Mouse (Mus musculus) heart, embryonic 12.5 days (tissue): ENCODE data around the gene Pip5k1b. TPM values are rescaled to one million over a fixed set of nuclear protein-coding genes. Genes with fewer than 3 reads are reported as not detected.
A peak's percentile ranks its signal among the peaks of the same experiment; 100 is the strongest.

Source experiments
- ATAC-seq: fragments of 200-750 bp; cut with Nextera tagmentation; 2 replicates; pipeline ENCODE4 v1.8.0; 2017; ENCODE audit warnings: moderate TSS enrichment, moderate library complexity; ENCODE audit not compliant: insufficient number of reproducible peaks, low FRiP score
- H3K27ac ChIP-seq: fragments of 300-500 bp; sonication (generic); 2 replicates; pipeline ENCODE4 v1.5.1; 2016; ENCODE audit warnings: mild to moderate bottlenecking, moderate library complexity; ENCODE audit not compliant: poor library complexity, severe bottlenecking
- H3K27me3 ChIP-seq: fragments of 300-500 bp; sonication (generic); replicated peaks from 2 replicates; pipeline ENCODE4 v1.6.1; 2016; ENCODE audit warnings: mild to moderate bottlenecking, moderate library complexity
- H3K36me3 ChIP-seq: fragments of 300-500 bp; sonication (generic); 2 replicates; pipeline ENCODE4 v1.6.1; 2016; ENCODE audit warnings: mild to moderate bottlenecking, moderate library complexity
- H3K4me1 ChIP-seq: fragments of 300-500 bp; sonication (generic); replicated peaks from 2 replicates; pipeline ENCODE4 v1.6.1; 2016; ENCODE audit warnings: mild to moderate bottlenecking
- H3K4me2 ChIP-seq: fragments of 300-500 bp; sonication (generic); 2 replicates; pipeline ENCODE4 v1.6.1; 2016; ENCODE audit warnings: mild to moderate bottlenecking, moderate library complexity
- H3K4me3 ChIP-seq: fragments of 300-500 bp; sonication (generic); 2 replicates; pipeline ENCODE4 v1.5.1; 2016; ENCODE audit warnings: mild to moderate bottlenecking
- H3K9ac ChIP-seq: fragments of 300-500 bp; sonication (generic); 2 replicates; pipeline ENCODE4 v1.6.1; 2016; ENCODE audit warnings: mild to moderate bottlenecking, moderate library complexity
- H3K9me3 ChIP-seq: fragments of 300-500 bp; sonication (generic); replicated peaks from 2 replicates; pipeline ENCODE4 v1.6.1; 2016; ENCODE audit warnings: mild to moderate bottlenecking, moderate library complexity
- WGBS: fragments of 180-500 bp; shearing (Covaris S2); methylation state at CpG from one replicate; pipeline ENCODE4 v1.1.7; 2016; 5-methylcytosine and 5-hydroxymethylcytosine counted together
- polyA plus RNA-seq: library from polyadenylated mRNA; unstranded; fragments of >200 nt; fragmentation: Nextera tagmentation; extraction: Ambion mirVana; gene quantifications from 2 replicates; pipeline ENCODE4 v1.2.1, GENCODE M21; 2016

Gene Pip5k1b
- polyA plus RNA-seq, 1 experiment from 2014 or later = 9.4 TPM

DNA sequence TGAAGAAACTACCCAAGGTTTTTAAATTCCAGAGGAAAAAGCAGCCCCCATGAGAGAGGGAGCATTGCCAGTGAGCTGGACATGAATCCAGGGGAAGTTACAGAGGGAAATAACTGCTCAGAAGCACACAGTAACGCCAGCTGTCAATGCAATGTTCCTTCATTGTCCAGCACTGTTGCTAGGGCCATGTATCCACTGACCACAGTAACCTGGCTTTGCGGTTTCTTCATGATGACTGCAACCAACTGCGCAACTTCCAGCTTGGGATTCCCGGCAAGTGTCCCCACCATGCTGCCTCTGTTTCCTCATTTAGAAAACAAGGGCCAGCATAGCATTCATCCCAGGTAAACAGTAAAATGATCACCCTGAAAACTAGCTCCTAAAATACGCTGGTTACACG, 84.1 kb downstream of the Pip5k1b start:
- Histone ChIP-seq H3K9ac (no peak overlapping the region), H3K4me1 (peaks cover 44% of the 10 kb centered on the region), H3K27ac (no peak overlapping the region), H3K27me3 (no peaks in the 10 kb centered on the region), H3K4me3 (no peak overlapping the region), H3K4me2 (no peak overlapping the region), H3K36me3 (peaks cover 8% of the 10 kb centered on the region), H3K9me3 (no peaks in the 10 kb centered on the region)
- ATAC-seq = no peak
- WGBS = 90% methylated on average over 6 of the region's 6 CpGs

GRCm38 (mm10) chr19:24469216-24469615, 86.5 kb downstream of the Pip5k1b start:
- ATAC-seq = no peak
- peak overlapping the region; percentile 70 for H3K27ac ChIP-seq

GRCm38 (mm10) chr19:24468616-24469015, 87.1 kb downstream of the Pip5k1b start:
- Histone ChIP-seq H3K27ac (peak overlapping the region; percentile 70; the same call in 1 of the 2 replicates), H3K27me3 (no peaks in the 10 kb centered on the region), H3K9ac (no peak overlapping the region), H3K4me2 (no peak overlapping the region), H3K36me3 (peaks cover 7% of the 10 kb centered on the region), H3K4me3 (no peak overlapping the region), H3K9me3 (0 out of 2 replicates have a peak, but pooled peaks cover 3% of the 10 kb centered on the region), H3K4me1 (peaks cover 30% of the 10 kb centered on the region)
- ATAC-seq = no peak
- WGBS = 59% methylated on average over 3 of the region's 3 CpGs

More at GRCm38 (mm10) chr19:24469216-24469615, 86.5 kb downstream of the Pip5k1b start:
- H3K4me1 ChIP-seq = peaks cover 33% of the 10 kb centered on the region
- peak overlapping the region; percentile 41 for H3K4me2 ChIP-seq
- WGBS = 43% methylated on average over 4 of the region's 4 CpGs
- H3K27me3 ChIP-seq = no peaks in the 10 kb centered on the region
- peak overlapping the region; percentile 51; the same call in 1 of the 2 replicates for H3K9ac ChIP-seq
- H3K9me3 ChIP-seq = no peaks in the 10 kb centered on the region
- H3K4me3 ChIP-seq = no peak overlapping the region
- peaks cover 8% of the 10 kb centered on the region for H3K36me3 ChIP-seq

GRCm38 (mm10) chr19:24463011-24463410, 92.7 kb downstream of the Pip5k1b start:
- H3K4me2 ChIP-seq = no peak overlapping the region
- no peak overlapping the region for H3K4me3 ChIP-seq
- H3K27me3 ChIP-seq = no peaks in the 10 kb centered on the region
- 0 out of 2 replicates have a peak, but pooled peaks cover 3% of the 10 kb centered on the region for H3K9me3 ChIP-seq
- H3K4me1 ChIP-seq = peaks cover 11% of the 10 kb centered on the region
- WGBS = 71% methylated on average over 3 of the region's 3 CpGs
- H3K9ac ChIP-seq = no peak overlapping the region
- H3K27ac ChIP-seq = no peak overlapping the region
- no peak for ATAC-seq
- no peaks in the 10 kb centered on the region for H3K36me3 ChIP-seq

DNA sequence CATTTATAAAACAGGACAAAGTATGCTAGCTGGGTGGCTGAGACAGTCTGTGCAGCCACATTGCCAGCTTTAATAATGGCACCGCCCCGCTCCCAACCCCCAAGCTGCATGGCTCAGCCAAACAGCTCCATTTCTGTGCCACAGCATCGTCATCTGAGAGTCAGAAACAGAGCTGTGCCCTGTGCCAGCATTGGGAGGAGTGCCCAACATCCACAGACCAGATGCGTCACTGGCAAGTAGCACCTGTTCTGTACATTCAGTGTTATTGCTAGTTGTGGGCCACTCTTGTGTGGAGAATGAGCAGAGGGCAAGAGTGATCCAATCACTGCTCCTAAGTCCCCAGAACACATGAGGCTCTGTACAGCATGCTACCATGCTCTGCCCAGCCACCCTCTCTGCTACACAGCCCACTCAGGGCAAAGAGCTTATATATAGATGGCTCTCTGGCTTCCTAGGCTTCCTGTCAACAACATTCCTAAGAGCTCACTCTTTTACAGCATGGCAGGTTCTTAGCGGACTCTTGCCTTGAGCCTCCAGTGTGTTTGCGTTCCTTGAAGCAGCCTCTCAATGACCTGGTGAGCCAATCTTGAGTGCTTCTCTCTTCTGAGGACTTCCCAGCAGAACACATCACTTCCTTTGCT, 99.0 kb downstream of the Pip5k1b start:
- H3K36me3 ChIP-seq = no peaks in the 10 kb centered on the region
- no peaks in the 10 kb centered on the region for H3K9me3 ChIP-seq
- H3K4me2 ChIP-seq = no peak overlapping the region
- 75% methylated on average over 6 of the region's 6 CpGs for WGBS
- H3K9ac ChIP-seq = no peak overlapping the region
- H3K27me3 ChIP-seq = no peaks in the 10 kb centered on the region
- H3K27ac ChIP-seq = peak overlapping the region; percentile 35
- peaks cover 48% of the 10 kb centered on the region for H3K4me1 ChIP-seq
- no peak for ATAC-seq
- H3K4me3 ChIP-seq = no peak overlapping the region

GRCm38 (mm10) chr19:24455249-24455960, 100.3 kb downstream of the Pip5k1b start:
- Histone ChIP-seq H3K27me3 (no peaks in the 10 kb centered on the region), H3K9ac (no peak overlapping the region), H3K36me3 (no peaks in the 10 kb centered on the region), H3K27ac (no peak overlapping the region), H3K9me3 (no peaks in the 10 kb centered on the region), H3K4me1 (peaks cover 51% of the 10 kb centered on the region), H3K4me3 (no peak overlapping the region), H3K4me2 (no peak overlapping the region)
- 73% methylated on average over 6 of the region's 6 CpGs for WGBS
- ATAC-seq = no peak

DNA sequence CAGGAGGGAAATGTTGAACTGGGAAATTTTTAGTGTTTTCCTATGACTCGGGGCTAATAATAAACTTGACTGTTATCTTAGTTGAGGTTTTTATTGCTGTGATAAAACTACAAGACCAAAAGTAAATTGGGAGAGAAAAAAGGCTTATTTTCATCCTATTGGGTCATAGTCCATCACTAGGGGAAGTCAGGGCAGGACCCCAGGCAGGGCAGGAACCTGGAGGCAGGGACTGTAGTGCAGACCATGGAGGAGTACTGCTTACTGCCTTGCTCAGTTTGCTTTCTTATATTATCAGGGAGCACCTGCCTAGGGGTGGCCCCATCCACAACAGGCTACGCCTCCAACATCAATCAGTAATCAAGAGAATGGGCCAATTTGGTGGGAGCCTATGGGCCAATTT, 101.2 kb downstream of the Pip5k1b start:
- H3K4me1 ChIP-seq = peaks cover 55% of the 10 kb centered on the region
- H3K9ac ChIP-seq = no peak overlapping the region
- no peak overlapping the region for H3K27ac ChIP-seq
- no peak for ATAC-seq
- no peaks in the 10 kb centered on the region for H3K36me3 ChIP-seq
- WGBS = 85% methylated on average over 2 of the region's 2 CpGs
- H3K4me2 ChIP-seq = no peak overlapping the region
- H3K27me3 ChIP-seq = no peaks in the 10 kb centered on the region
- H3K4me3 ChIP-seq = no peak overlapping the region
- no peaks in the 10 kb centered on the region for H3K9me3 ChIP-seq

DNA sequence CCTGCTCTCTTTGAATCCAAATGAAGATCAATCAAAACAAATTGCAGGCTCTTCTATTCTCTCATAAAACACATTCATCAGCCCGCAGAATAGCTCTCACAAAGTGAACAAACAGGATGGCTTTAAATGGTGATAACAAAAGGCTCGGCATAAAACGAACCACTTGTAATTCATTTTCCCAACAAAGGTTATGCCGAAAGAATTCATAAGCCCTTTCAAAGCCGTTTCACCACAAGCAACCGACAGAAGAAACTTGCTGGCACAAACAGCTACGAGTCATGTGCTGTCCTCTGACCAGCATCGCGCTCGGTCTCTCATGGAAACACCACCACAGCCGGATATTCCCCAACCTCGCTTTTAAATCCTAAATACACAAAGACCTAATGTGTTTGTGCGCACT, 102.3 kb downstream of the Pip5k1b start:
- Histone ChIP-seq H3K9me3 (no peaks in the 10 kb centered on the region), H3K4me2 (no peak overlapping the region), H3K36me3 (no peaks in the 10 kb centered on the region), H3K4me1 (peaks cover 55% of the 10 kb centered on the region), H3K27ac (no peak overlapping the region), H3K9ac (no peak overlapping the region), H3K27me3 (no peaks in the 10 kb centered on the region), H3K4me3 (no peak overlapping the region)
- 86% methylated on average over 13 of the region's 13 CpGs for whole genome bisulfite sequencing
- ATAC-seq = no peak

- H3K4me2 ChIP-seq = 0 out of 2 replicates have a peak overlapping the region, but pooled peaks have one; percentile 13
- peak; percentile 83 for ATAC-seq
Measured at GRCm38 (mm10) chr19:24452441-24452898, 103.2 kb downstream of the Pip5k1b start.

DNA sequence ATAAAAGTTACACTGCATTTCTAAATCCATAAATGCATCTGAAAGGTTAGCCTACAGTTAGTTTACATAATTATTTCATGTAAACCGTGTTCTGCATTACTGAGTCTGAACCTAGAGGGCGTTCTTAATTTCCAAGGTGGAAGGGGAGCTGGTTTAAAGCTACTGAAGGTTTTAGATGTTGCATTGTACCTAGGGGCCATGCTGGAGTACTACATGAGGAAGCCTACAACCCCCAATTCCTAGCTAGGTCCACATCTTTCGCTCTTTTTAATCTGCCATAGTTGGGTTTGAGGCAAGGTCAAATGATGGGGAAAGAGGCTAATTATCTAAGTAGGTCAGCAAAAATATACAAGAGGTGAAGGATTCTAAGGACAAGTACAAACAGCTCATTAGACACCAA, 104.0 kb downstream of the Pip5k1b start:
- Histone ChIP-seq H3K4me1 (peaks cover 46% of the 10 kb centered on the region), H3K27me3 (no peaks in the 10 kb centered on the region), H3K4me2 (no peak overlapping the region), H3K9me3 (no peaks in the 10 kb centered on the region), H3K9ac (no peak overlapping the region), H3K4me3 (no peak overlapping the region), H3K36me3 (no peaks in the 10 kb centered on the region), H3K27ac (peak overlapping the region; percentile 68)
- 88% methylated on average over 3 of the region's 3 CpGs for WGBS
- ATAC-seq = no peak

More at GRCm38 (mm10) chr19:24452441-24452898, 103.2 kb downstream of the Pip5k1b start:
- Histone ChIP-seq H3K36me3 (no peaks in the 10 kb centered on the region), H3K4me3 (no peak overlapping the region), H3K27ac (peak overlapping the region; percentile 68), H3K4me1 (peaks cover 55% of the 10 kb centered on the region), H3K27me3 (no peaks in the 10 kb centered on the region), H3K9ac (no peak overlapping the region), H3K9me3 (no peaks in the 10 kb centered on the region)
- WGBS = 12% methylated on average over 3 of the region's 3 CpGs

DNA sequence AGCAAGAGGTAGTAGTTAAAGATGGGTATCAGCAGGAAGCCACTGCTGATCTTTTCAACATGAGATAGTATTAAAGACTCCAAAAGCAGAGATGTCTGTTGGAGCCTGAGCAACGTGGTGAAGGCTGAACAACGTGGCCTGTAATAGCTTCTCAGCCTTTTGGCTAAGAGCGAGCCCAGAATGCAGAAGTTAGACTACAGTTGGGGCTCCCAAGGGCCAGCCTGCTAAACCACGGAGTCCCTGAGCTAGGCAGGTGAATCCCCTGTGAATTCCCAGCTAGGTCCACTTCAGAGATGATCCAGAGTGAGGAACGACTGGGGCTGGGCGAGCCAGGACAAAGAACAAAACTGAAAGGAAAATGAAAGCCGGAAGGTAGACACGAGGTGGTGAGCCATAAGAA, 104.9 kb downstream of the Pip5k1b start:
- Histone ChIP-seq H3K9me3 (no peaks in the 10 kb centered on the region), H3K27me3 (no peaks in the 10 kb centered on the region), H3K27ac (no peak overlapping the region), H3K9ac (no peak overlapping the region), H3K4me3 (no peak overlapping the region), H3K36me3 (no peaks in the 10 kb centered on the region), H3K4me2 (no peak overlapping the region), H3K4me1 (peaks cover 38% of the 10 kb centered on the region)
- 91% methylated on average over 8 of the region's 8 CpGs for WGBS
- no peak for ATAC-seq
